Mouse (Mus musculus): ENCODE measurements at regions not wholly inside any gene's neighbourhood (a gene's known extent, or its start where the extent isn't known, plus 50 kb on each side); places are given as distances from the start of the nearest gene placed in this dataset.

DNA sequence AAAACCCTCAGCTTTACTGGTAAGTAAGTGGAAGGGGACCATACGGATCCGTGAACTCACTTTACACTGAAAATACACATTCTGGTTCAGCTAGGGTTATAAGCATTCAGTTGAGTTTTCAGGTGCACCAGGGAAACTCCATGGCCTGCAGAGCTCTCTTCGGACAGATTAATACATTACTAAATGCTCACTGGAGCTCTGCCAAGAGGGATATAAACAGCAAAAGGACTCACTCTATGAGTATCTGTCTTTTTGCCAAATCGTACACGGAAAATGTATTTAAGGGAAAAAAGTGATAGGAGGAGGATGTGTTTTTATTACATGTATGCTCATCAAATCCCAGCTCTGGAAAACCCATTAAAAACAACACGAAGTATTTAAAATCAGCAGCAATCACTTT is 394.8 kb upstream of the Nrp1 start:
- H3K4me1 ChIP-seq (ENCODE audit: control insufficient read depth, insufficient read depth, low read length), result no peaks in the 10 kb centered on the region
- H3K27me3 ChIP-seq (ENCODE audit: control insufficient read depth, insufficient read depth, low read length), result no peaks in the 10 kb centered on the region
- H3K27ac ChIP-seq (ENCODE audit: low read length), result no peak overlapping the region
- no peak for ATAC-seq (ENCODE audit: insufficient read depth, low FRiP score)
- H3K4me2 ChIP-seq (ENCODE audit: low read depth, low read length), result no peak overlapping the region
- H3K4me3 ChIP-seq (replicated peaks; ENCODE audit: low read length), result no peak overlapping the region
- H3K9me3 ChIP-seq (replicated peaks; ENCODE audit: control insufficient read depth, low read length), result no peaks in the 10 kb centered on the region
- no peaks in the 10 kb centered on the region for H3K36me3 ChIP-seq (ENCODE audit: control insufficient read depth, insufficient read depth, low read length)
- 42% methylated on average over 6 of the region's 6 CpGs for WGBS
- no peak overlapping the region for H3K9ac ChIP-seq (ENCODE audit: low read length)

DNA sequence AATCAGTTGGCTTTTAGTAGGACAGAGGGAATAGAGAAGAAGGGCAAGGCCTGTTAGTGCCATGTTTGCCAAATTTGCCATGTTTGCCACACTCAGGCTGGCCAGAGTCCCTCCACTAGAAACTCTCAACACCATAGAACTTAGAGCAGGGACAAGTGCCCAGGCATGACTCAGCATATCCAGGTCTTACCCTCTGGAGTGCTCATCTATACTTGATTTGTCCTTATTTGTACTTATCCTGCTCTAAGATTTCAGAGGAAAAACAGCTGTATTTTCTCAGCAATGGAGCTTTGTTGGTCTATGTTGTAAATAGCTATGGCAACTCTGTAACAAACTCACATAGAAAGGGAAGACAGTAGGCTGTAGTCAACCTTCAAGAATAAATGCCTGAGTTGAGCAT is 393.6 kb upstream of the Nrp1 start:
- H3K4me3 ChIP-seq (replicated peaks; ENCODE audit: low read length), result no peak overlapping the region
- no peaks in the 10 kb centered on the region for H3K4me1 ChIP-seq (ENCODE audit: control insufficient read depth, insufficient read depth, low read length)
- H3K36me3 ChIP-seq (ENCODE audit: control insufficient read depth, insufficient read depth, low read length), result no peaks in the 10 kb centered on the region
- no peak overlapping the region for H3K4me2 ChIP-seq (ENCODE audit: low read depth, low read length)
- no peak overlapping the region for H3K27ac ChIP-seq (ENCODE audit: low read length)
- ATAC-seq (ENCODE audit: insufficient read depth, low FRiP score), result no peak
- no peaks in the 10 kb centered on the region for H3K9me3 ChIP-seq (replicated peaks; ENCODE audit: control insufficient read depth, low read length)
- H3K9ac ChIP-seq (ENCODE audit: low read length), result no peak overlapping the region
- no peaks in the 10 kb centered on the region for H3K27me3 ChIP-seq (ENCODE audit: control insufficient read depth, insufficient read depth, low read length)

DNA sequence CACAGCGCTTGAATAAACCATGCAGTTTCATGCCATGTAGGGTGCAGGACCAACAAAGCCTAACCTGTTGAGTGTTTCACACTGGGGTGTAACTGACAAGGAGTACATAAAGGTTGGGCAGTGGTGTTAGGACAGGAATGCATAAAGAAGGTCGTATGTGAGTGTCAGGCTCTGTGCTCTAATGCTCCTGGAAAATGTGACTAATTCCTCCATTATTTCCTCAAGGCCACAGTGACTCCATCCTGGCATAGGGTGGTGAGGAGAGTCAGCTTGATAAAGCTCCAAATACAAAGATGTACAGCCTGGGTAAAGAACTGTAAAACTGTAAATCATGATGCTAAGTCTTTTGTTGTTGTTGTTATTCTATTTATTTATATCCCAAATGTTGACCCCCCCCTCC is 393.1 kb upstream of the Nrp1 start:
- Histone ChIP-seq H3K36me3 (ENCODE audit: control insufficient read depth, insufficient read depth, low read length) (no peaks in the 10 kb centered on the region), H3K4me1 (ENCODE audit: control insufficient read depth, insufficient read depth, low read length) (no peaks in the 10 kb centered on the region), H3K9me3 (replicated peaks; ENCODE audit: control insufficient read depth, low read length) (no peaks in the 10 kb centered on the region), H3K27me3 (ENCODE audit: control insufficient read depth, insufficient read depth, low read length) (no peaks in the 10 kb centered on the region), H3K4me3 (replicated peaks; ENCODE audit: low read length) (no peak overlapping the region), H3K4me2 (ENCODE audit: low read depth, low read length) (no peak overlapping the region), H3K27ac (ENCODE audit: low read length) (no peak overlapping the region), H3K9ac (ENCODE audit: low read length) (no peak overlapping the region)
- WGBS, result 77% methylated on average over 2 of the region's 2 CpGs
- no peak for ATAC-seq (ENCODE audit: insufficient read depth, low FRiP score)

DNA sequence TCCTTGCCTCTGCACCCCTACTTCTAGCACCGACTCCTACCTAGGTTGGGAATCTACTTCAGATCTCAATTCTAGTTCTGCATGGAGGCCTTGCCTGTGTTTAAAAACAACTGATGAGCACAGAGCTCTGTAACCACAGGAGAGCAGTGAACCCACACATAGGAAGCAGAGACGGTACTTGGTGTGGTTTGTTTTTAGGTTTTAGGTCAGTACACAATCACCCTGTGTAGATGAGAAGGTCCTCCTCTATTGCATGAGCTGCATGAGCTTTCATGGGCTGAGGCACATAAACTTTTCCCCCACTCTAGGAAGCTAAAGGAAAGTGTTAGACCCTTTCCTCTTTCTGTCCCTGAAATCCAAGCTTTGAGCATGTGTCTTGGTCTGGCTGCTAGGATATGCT is 390.4 kb upstream of the Nrp1 start:
- Histone ChIP-seq H3K4me2 (ENCODE audit: low read depth, low read length) (no peak overlapping the region), H3K36me3 (ENCODE audit: control insufficient read depth, insufficient read depth, low read length) (no peaks in the 10 kb centered on the region), H3K27ac (ENCODE audit: low read length) (no peak overlapping the region), H3K9ac (ENCODE audit: low read length) (no peak overlapping the region), H3K4me1 (ENCODE audit: control insufficient read depth, insufficient read depth, low read length) (no peaks in the 10 kb centered on the region), H3K4me3 (replicated peaks; ENCODE audit: low read length) (no peak overlapping the region), H3K27me3 (ENCODE audit: control insufficient read depth, insufficient read depth, low read length) (no peaks in the 10 kb centered on the region), H3K9me3 (replicated peaks; ENCODE audit: control insufficient read depth, low read length) (no peaks in the 10 kb centered on the region)
- WGBS, result 80% methylated on average over 2 of the region's 2 CpGs
- no peak for ATAC-seq (ENCODE audit: insufficient read depth, low FRiP score)

DNA sequence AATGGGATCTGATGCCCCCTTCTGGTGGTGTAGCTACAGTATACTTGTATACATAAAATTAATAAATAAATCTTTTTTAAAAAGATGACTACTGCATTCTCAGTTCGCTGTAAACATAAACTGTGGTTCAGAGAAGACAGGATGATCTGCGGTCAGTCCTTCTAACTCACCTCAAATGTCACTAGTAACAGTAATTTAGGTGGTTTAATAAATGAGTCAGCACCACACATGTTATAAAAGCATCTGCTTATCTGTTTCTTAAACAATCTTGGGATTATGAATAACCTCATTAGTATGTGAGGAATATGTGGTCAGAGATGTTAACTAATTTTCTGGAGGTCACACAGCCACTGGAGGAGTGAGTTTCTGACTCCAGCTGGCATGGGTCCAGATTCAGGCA is 385.2 kb upstream of the Nrp1 start:
- Histone ChIP-seq H3K4me2 (ENCODE audit: low read depth, low read length) (no peak overlapping the region), H3K27ac (ENCODE audit: low read length) (no peak overlapping the region), H3K9me3 (replicated peaks; ENCODE audit: control insufficient read depth, low read length) (no peaks in the 10 kb centered on the region), H3K4me3 (replicated peaks; ENCODE audit: low read length) (no peak overlapping the region), H3K36me3 (ENCODE audit: control insufficient read depth, insufficient read depth, low read length) (no peaks in the 10 kb centered on the region), H3K27me3 (ENCODE audit: control insufficient read depth, insufficient read depth, low read length) (no peaks in the 10 kb centered on the region), H3K9ac (ENCODE audit: low read length) (no peak overlapping the region), H3K4me1 (ENCODE audit: control insufficient read depth, insufficient read depth, low read length) (no peaks in the 10 kb centered on the region)
- 84% methylated on average over 2 of the region's 2 CpGs for WGBS
- no peak for ATAC-seq (ENCODE audit: insufficient read depth, low FRiP score)

DNA sequence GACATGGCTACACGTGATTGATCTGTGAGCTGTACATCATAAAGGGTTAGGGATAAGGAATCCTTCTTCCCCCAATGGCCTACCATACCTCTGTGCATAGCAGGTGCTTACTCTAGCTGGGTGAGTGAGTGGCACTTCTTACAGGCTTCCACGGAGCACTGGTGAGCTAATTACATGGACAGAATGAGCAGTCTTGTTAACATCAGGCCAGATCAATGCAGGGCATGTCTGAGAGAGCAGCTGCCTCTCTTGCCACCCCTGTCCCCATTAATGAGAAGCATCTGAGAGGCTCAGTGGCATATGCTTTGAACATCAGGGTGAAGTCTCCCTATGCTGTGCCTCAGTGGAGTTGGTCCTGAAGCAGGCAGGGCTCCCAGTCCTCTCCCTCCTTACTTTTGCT is 380.7 kb upstream of the Nrp1 start:
- Histone ChIP-seq H3K27ac (ENCODE audit: low read length) (no peak overlapping the region), H3K4me1 (ENCODE audit: control insufficient read depth, insufficient read depth, low read length) (no peaks in the 10 kb centered on the region), H3K4me2 (ENCODE audit: low read depth, low read length) (no peak overlapping the region), H3K4me3 (replicated peaks; ENCODE audit: low read length) (no peak overlapping the region), H3K36me3 (ENCODE audit: control insufficient read depth, insufficient read depth, low read length) (no peaks in the 10 kb centered on the region), H3K9ac (ENCODE audit: low read length) (no peak overlapping the region), H3K9me3 (replicated peaks; ENCODE audit: control insufficient read depth, low read length) (no peaks in the 10 kb centered on the region), H3K27me3 (ENCODE audit: control insufficient read depth, insufficient read depth, low read length) (no peaks in the 10 kb centered on the region)
- no peak for ATAC-seq (ENCODE audit: insufficient read depth, low FRiP score)
- whole genome bisulfite sequencing, result 57% methylated on average over 2 of the region's 2 CpGs

DNA sequence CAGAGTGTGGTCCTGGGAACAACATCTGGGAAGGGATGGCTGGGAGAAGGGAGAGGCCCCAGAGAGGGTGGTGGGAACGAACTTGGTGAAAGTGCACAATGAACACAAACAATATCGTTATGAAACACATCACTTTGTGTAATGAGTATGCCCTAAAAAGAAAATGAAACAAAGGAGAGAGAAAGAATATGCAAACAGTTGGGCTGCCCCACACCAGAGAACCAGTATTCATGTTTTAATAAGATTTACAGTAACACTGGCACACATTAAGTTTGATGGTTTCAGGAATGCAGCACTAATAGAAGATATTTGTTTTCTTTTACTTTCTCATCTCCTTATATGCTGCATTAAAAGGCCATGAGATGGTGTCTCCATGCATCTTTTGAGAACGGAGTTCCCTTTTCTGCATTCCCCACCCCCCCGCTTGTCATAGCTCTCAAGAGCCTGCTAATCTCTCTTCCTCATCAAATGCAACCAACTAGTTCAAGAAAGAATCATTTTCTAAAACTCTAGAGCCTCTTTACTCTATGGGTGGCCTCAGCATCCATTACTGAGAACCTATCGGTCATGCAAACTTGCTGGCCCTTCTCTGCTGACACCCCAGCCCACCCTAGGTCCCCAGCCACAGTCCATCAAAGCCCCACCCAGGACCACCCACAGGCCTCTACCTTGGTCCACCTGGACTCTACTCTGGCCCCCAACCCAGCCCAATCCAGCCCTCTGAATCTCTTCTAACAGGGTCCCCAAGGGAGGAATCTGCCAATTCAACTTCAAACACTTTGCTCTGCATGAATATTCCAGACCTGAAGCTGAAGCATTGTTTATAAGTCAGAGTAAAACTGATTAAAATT is 379.0 kb upstream of the Nrp1 start:
- WGBS, result 72% methylated on average over 5 of the region's 5 CpGs

DNA sequence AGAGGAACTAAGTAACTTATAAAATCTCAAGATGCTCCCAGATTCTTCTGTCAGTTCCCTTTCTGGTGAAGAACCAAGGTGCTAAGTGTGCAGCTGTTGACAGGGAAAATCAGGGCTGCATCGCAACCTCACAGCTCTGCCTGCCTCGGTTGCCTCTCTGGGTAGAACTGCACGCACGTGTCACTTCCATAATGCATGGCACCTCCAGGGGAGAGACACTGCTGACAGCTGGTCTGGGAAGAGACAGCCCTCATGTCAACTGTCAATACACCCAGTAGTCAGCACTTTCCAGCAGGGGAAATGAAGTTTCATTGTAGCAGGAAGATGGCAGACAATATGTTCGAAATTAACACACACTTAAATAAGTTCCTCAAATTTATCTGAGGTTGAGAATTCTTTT is 376.2 kb upstream of the Nrp1 start:
- no peak for ATAC-seq (ENCODE audit: insufficient read depth, low FRiP score)
- Histone ChIP-seq H3K36me3 (ENCODE audit: control insufficient read depth, insufficient read depth, low read length) (no peaks in the 10 kb centered on the region), H3K9ac (ENCODE audit: low read length) (no peak overlapping the region), H3K4me3 (replicated peaks; ENCODE audit: low read length) (no peak overlapping the region), H3K27ac (ENCODE audit: low read length) (no peak overlapping the region), H3K9me3 (replicated peaks; ENCODE audit: control insufficient read depth, low read length) (no peaks in the 10 kb centered on the region), H3K4me1 (ENCODE audit: control insufficient read depth, insufficient read depth, low read length) (no peaks in the 10 kb centered on the region), H3K4me2 (ENCODE audit: low read depth, low read length) (no peak overlapping the region), H3K27me3 (ENCODE audit: control insufficient read depth, insufficient read depth, low read length) (no peaks in the 10 kb centered on the region)
- WGBS, result 75% methylated on average over 5 of the region's 5 CpGs

More for the DNA sequence above, 379.0 kb upstream of the Nrp1 start:
- H3K9ac ChIP-seq (ENCODE audit: low read length), result no peak overlapping the region
- no peak overlapping the region for H3K4me2 ChIP-seq (ENCODE audit: low read depth, low read length)
- no peaks in the 10 kb centered on the region for H3K4me1 ChIP-seq (ENCODE audit: control insufficient read depth, insufficient read depth, low read length)
- ATAC-seq (ENCODE audit: insufficient read depth, low FRiP score), result no peak
- no peaks in the 10 kb centered on the region for H3K36me3 ChIP-seq (ENCODE audit: control insufficient read depth, insufficient read depth, low read length)
- no peak overlapping the region for H3K4me3 ChIP-seq (replicated peaks; ENCODE audit: low read length)
- no peaks in the 10 kb centered on the region for H3K27me3 ChIP-seq (ENCODE audit: control insufficient read depth, insufficient read depth, low read length)
- H3K9me3 ChIP-seq (replicated peaks; ENCODE audit: control insufficient read depth, low read length), result no peaks in the 10 kb centered on the region
- H3K27ac ChIP-seq (ENCODE audit: low read length), result no peak overlapping the region

DNA sequence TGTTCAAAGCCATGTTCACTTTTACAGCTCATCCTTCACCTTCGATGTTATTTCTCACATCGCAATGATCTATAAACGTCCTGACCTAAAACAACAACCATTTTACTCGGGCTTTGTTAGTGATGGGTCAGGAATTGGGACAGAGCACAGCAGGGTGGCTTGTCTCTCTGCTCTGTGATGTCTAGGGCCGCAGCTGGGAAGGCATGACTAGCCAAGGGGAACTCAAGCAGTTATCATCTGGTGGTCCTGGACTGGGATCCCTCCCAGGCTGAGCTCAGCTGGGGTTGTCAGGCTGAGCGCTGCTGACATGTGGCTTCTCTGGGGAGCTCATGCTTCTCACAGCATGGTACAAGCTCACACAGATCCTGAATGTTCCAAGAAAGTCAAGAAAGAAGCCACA is 372.8 kb upstream of the Nrp1 start:
- H3K9ac ChIP-seq (ENCODE audit: low read length), result no peak overlapping the region
- ATAC-seq (ENCODE audit: insufficient read depth, low FRiP score), result no peak
- no peaks in the 10 kb centered on the region for H3K27me3 ChIP-seq (ENCODE audit: control insufficient read depth, insufficient read depth, low read length)
- no peak overlapping the region for H3K4me3 ChIP-seq (replicated peaks; ENCODE audit: low read length)
- H3K4me1 ChIP-seq (ENCODE audit: control insufficient read depth, insufficient read depth, low read length), result no peaks in the 10 kb centered on the region
- H3K27ac ChIP-seq (ENCODE audit: low read length), result no peak overlapping the region
- H3K9me3 ChIP-seq (replicated peaks; ENCODE audit: control insufficient read depth, low read length), result no peaks in the 10 kb centered on the region
- no peak overlapping the region for H3K4me2 ChIP-seq (ENCODE audit: low read depth, low read length)
- WGBS, result 86% methylated on average over 6 of the region's 6 CpGs
- H3K36me3 ChIP-seq (ENCODE audit: control insufficient read depth, insufficient read depth, low read length), result no peaks in the 10 kb centered on the region

Data from stomach, embryonic 16.5 days (tissue).